Mouse (Mus musculus): Measurements from ENCODE around the gene Fam104a.

Gene Fam104a

GRCm38 (mm10) chr11:113703758-113704157, 19.8 kb upstream of the Fam104a start:
- peak; percentile 88 for DNase-seq (ENCODE audit: low read depth)

- no peak for DNase-seq (ENCODE audit: low read depth)
These were observed 15.7 kb upstream of the Fam104a start for GRCm38 (mm10) chr11:113699643-113700042.

- no peak for DNase-seq (ENCODE audit: low read depth)
These were observed 14.1 kb upstream of the Fam104a start for GRCm38 (mm10) chr11:113698013-113698545.

- no peak for DNase-seq (ENCODE audit: low read depth)
These were observed 13.6 kb upstream of the Fam104a start for GRCm38 (mm10) chr11:113697571-113697970.

- no peak for DNase-seq (ENCODE audit: low read depth)
These were observed 7.9 kb upstream of the Fam104a start for GRCm38 (mm10) chr11:113691851-113692250.

GRCm38 (mm10) chr11:113691318-113691717, 7.4 kb upstream of the Fam104a start:
- DNase-seq (ENCODE audit: low read depth) = no peak

GRCm38 (mm10) chr11:113690506-113690905, 6.6 kb upstream of the Fam104a start:
- DNase-seq (ENCODE audit: low read depth) = no peak

GRCm38 (mm10) chr11:113687031-113687430, 3.1 kb upstream of the Fam104a start:
- peak; percentile 58 for DNase-seq (ENCODE audit: low read depth)

- no peak for DNase-seq (ENCODE audit: low read depth)
These were observed 912 bp upstream of the Fam104a start for GRCm38 (mm10) chr11:113684707-113685426.

GRCm38 (mm10) chr11:113683627-113683956, 363 bp downstream of the Fam104a start:
- no peak for DNase-seq (ENCODE audit: low read depth)

GRCm38 (mm10) chr11:113682897-113683626, 893 bp downstream of the Fam104a start:
- DNase-seq (ENCODE audit: low read depth) = peak; percentile 60

- no peak for DNase-seq (ENCODE audit: low read depth)
These were observed 2.0 kb downstream of the Fam104a start for GRCm38 (mm10) chr11:113681979-113682378.

GRCm38 (mm10) chr11:113680954-113681353, 3.0 kb downstream of the Fam104a start:
- no peak for DNase-seq (ENCODE audit: low read depth)

GRCm38 (mm10) chr11:113678373-113678772, 5.6 kb downstream of the Fam104a start:
- no peak for DNase-seq (ENCODE audit: low read depth)

- no peak for DNase-seq (ENCODE audit: low read depth)
These were observed 6.6 kb downstream of the Fam104a start for GRCm38 (mm10) chr11:113677378-113677777.

GRCm38 (mm10) chr11:113676847-113677246, 7.1 kb downstream of the Fam104a start:
- DNase-seq (ENCODE audit: low read depth) = no peak

GRCm38 (mm10) chr11:113674595-113674994, 9.4 kb downstream of the Fam104a start:
- DNase-seq (ENCODE audit: low read depth) = no peak

GRCm38 (mm10) chr11:113673614-113674013, 10.3 kb downstream of the Fam104a start:
- DNase-seq (ENCODE audit: low read depth) = no peak

- no peak for DNase-seq (ENCODE audit: low read depth)
These were observed 14.2 kb downstream of the Fam104a start for GRCm38 (mm10) chr11:113669711-113670110.

- DNase-seq (ENCODE audit: low read depth) = no peak
These were observed 15.1 kb downstream of the Fam104a start for GRCm38 (mm10) chr11:113668857-113669256.

GRCm38 (mm10) chr11:113667704-113668103, 16.3 kb downstream of the Fam104a start:
- no peak for DNase-seq (ENCODE audit: low read depth)

- no peak for DNase-seq (ENCODE audit: low read depth)
These were observed 16.8 kb downstream of the Fam104a start for GRCm38 (mm10) chr11:113667122-113667521.

- DNase-seq (ENCODE audit: low read depth) = no peak
These were observed 17.3 kb downstream of the Fam104a start for GRCm38 (mm10) chr11:113666648-113667047.

All from NIH3T3 (cell line).